Mouse (Mus musculus) T-helper 2 cell (primary cell): ENCODE results near the gene Slc51a.

Source experiments
- in situ Hi-C: fragments of 300-600 bp; cut with MboI, MseI; formaldehyde crosslinking; loops from one replicate; pipeline ENCODE4 v1.15.1; 2025; ENCODE audit warnings: high pct_unique_total_duplicates

Gene Slc51a

DNA sequence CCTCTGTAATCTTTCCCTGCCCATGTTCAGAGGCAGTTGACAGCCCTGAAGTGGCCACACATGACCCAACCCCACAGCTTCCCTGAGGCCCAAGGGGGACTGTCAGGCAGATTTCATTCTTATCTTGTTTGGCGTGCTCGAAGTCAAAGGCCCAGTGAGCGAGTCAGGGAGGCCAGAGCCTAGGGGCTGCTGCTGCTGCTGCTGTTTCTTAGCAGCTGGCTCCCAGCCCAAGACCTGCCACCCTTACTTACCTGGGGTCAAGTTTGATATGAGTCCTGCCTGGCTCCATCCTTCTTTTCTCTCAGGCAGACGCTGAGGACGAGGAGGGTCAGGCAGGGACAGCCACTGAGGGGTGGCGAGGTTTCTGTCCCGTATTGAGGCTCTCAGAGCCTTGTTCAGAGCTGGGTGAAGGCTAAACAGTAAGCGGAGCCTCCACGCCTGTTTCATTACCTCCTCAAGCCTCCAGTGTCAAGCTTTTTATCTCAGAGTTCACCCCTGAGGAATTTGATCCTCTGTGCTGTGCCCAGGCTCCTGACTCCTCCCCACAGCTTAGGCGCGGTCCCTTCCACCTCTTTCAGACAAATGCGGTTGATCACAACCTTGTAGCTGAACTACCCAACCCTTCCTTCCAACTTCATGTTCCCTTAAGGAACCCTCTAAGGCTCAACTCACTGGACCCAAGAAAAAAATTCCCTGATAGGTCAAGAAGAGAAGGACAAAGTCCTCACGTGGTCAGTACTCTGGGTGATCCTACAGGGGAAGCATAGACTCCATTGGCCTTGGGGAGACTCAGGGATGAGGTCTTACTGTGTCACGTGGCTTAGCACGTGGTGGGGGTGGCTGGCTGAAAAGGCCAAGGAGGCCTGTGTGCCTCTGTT is at the start of gene Slc51a:
Gene Slc51a (minus strand): TSS at position 646 of the 878 bp plus-strand sequence.
- in situ Hi-C loops: no loop called here

- in situ Hi-C loops: no loop called here
Observed at GRCm38 (mm10) chr16:32535157-32535751, 47.6 kb upstream of the Slc51a start.

DNA sequence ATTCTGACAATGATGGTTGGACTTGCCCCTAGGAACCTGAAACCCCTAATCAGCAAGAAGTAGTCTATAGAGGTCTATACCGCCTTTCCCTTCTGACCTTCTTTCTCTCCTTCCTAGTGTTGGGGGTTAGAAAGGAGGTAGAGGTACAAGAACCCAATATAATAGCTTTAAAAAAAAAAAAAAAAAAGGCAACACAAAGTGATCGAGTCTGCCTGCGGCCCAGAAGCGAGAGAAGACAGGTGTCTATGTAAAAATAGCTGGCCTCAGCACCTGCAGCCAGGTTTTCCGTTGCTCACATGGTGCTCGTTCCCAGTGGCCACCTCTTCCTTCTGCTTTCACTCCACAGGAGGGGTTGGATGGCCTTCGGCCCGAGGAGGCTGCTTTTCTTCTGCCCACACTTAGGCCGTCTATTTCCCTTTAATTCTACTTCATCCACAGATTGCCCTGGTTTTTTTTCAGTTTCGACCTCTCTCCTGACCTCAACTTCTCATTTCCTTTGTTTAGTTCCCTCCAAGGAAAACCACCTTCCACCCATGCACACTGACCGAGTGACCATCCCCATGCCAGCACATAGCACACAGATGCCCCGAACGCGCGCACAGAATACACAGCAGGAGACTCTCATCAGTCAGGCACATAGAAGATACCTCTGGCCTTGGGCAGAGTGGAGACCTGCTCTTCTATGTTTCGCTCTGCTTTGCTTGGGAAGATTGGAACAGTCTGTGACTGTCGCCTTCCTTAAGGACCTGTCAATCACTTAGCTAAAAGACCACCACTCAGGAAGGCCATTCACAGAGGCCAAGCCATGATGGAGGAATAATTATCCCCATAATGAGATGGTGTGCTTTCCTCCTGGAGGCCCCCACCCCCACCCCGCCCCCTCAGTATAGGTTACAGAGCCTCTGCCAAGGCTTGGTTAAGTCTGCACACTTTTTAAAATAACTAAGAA is 45.5 kb upstream of the Slc51a start:
- in situ Hi-C loops: no loop called here

- in situ Hi-C loops: loop anchor here (10.0 kb wide), 1 partner anchor 62 kb away; no protein-coding TSS in a partner anchor
Observed at GRCm38 (mm10) chr16:32526906-32527305, 39.2 kb upstream of the Slc51a start.

DNA sequence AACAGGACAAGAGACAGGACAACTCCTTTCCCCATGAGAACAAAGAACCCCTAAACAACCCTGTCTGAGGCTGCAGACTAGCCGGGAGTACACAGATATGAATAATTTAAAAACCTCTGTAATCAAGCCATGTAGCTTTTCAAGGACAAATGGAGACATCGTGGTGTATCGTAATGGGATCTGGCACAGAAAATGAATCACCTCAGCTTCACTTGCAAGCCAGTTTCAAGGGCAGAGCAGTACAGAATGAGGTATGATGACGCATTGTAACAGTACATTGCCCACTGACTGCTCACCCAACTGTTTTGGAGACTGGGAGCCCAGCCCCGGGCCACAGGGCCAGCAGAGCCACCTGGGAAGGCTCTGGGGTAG is 36.6 kb upstream of the Slc51a start:
- in situ Hi-C loops: loop anchor here (10.0 kb wide), 1 partner anchor 59 kb away; no protein-coding TSS in a partner anchor

DNA sequence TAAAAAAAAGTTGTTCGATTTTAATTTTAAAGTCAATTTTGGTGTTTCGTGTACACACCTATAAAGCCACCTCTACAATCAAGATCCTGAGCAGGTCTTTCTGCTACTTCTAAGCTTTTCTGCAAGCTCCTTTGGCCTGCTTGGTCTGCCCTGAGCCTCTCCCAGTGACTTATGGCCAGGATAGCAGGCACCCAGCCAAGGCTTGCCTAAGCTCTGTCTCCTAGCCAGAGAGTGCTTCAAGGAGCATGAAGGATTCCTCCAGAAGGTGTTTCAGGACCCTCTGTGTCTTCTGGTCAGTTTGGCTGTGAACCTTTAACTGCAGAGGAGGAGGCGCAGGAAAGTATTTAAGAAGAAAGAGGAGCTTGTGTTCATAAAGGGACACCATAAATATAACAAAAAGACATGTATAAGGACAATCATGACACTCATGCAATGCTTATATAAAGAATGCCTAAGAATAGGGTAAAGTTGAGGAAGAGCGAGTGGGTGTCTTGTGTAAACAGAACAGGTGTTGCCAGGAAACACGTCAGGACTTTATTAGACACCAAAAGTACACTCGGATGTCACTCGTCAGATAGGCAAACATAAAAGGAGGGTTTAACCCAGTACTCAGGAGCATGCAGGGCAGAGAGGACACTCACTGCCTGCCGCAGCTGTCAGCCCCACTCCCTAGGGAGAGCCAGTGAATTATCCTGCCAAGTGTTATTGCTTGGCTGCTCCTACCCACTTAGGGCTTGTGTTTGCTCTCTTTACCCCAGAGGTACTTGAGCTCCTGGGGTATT is 36.0 kb upstream of the Slc51a start:
- in situ Hi-C loops: loop anchor here (10.0 kb wide), 1 partner anchor 59 kb away; no protein-coding TSS in a partner anchor

GRCm38 (mm10) chr16:32522578-32523194 is 35.0 kb upstream of the Slc51a start:
- in situ Hi-C loops: loop anchor here (10.0 kb wide), 1 partner anchor 58 kb away; no protein-coding TSS in a partner anchor

DNA sequence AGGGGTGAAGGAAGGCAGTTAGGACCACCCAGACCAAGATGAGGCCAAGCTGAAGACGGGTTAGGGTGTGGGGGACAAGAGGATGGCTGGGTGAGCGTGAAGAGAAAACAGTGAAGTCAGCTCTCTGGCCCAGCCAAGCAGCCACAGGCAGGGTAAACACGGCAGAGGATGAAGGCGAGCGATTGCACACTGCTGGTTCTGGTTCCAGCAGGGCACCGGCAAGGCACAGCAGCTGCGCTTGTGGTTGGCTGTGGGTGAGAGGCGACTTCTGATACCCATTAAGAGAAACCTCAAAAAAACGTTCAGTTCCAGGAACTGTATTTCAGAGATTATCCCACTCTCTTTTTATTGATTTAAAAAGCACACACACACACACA is 32.7 kb upstream of the Slc51a start:
- in situ Hi-C loops: loop anchor here (10.0 kb wide), 1 partner anchor 56 kb away; no protein-coding TSS in a partner anchor

- in situ Hi-C loops: loop anchor here (10.0 kb wide), 1 partner anchor 55 kb away; no protein-coding TSS in a partner anchor
Observed at GRCm38 (mm10) chr16:32519656-32520371, 32.1 kb upstream of the Slc51a start.

GRCm38 (mm10) chr16:32517785-32518481 is 30.3 kb upstream of the Slc51a start:
- in situ Hi-C loops: no loop called here

DNA sequence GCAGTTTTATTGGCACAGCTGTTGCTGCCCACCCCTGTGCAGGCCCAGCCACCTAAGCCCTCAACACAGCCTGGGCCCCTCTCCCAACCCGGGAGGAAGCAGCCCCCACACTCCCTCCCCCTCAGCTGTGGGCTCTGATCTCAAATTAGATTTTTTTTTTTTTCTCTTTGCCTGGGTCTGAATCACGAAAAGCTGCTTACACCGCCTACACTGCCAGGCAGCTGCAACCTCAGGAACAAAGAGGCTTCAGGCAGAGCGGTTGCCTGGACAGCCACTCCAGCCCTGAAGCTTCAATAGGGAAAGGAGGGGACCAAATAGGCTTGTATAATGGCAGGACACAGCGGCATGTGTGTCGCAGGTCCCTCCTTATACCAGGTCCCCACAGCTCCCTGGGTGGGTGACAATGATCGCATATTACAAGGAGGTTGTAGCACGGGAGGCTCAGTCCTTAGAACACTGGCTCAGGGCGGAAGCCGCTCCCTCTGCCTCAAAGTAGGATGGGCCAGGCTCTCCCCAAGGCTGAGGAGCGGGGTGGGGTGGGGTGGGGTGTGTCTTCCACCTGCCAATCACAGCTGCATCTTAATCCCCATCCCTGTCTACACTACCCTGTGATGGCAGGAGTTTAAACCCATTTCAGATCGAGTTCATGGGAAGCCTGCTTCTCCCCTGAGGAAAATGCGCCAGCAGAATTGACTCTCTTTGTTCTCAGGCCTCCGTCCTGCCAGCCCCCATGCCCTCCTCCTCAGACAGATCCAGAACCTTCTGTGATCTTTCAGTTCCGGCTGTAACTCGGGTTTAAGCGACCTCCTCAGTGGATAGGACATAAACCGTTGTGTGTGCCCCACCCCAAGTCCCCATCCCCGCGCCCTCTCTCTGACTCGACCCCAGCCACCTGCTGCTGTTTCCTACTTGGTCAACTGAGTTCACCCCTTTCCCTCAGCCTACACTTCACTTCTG is 28.6 kb upstream of the Slc51a start:
- in situ Hi-C loops: no loop called here

DNA sequence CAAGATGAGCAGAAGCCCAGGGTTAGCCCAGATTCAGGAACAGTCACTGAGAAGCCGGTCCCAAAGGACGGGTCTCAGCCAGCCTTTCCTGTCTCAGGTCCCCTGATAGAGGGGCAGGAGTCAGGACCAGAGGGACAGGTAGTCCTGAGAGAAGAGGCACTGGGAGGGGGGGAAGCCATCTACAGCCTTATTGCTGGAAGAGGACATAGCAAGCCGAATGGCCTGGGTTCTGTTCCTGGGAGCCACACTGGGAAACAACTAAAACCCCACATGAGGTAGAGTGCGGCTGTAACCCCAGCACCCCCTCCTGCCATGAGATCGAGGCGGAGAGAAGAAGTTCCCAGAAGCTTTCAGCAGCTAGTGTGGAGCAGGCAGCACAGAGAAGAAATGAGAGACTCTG is 26.3 kb upstream of the Slc51a start:
- in situ Hi-C loops: loop anchor here (5.0 kb wide), 1 partner anchor 93 kb away; the partner anchor contains the start of gene Tfrc

- in situ Hi-C loops: loop anchor here (5.0 kb wide), 1 partner anchor 94 kb away; the partner anchor contains the start of gene Tfrc
Observed at GRCm38 (mm10) chr16:32513401-32513800, 25.7 kb upstream of the Slc51a start.

- in situ Hi-C loops: loop anchor here (5.0 kb wide), 1 partner anchor 94 kb away; the partner anchor contains the start of gene Tfrc
Observed at GRCm38 (mm10) chr16:32512921-32513320, 25.2 kb upstream of the Slc51a start.

DNA sequence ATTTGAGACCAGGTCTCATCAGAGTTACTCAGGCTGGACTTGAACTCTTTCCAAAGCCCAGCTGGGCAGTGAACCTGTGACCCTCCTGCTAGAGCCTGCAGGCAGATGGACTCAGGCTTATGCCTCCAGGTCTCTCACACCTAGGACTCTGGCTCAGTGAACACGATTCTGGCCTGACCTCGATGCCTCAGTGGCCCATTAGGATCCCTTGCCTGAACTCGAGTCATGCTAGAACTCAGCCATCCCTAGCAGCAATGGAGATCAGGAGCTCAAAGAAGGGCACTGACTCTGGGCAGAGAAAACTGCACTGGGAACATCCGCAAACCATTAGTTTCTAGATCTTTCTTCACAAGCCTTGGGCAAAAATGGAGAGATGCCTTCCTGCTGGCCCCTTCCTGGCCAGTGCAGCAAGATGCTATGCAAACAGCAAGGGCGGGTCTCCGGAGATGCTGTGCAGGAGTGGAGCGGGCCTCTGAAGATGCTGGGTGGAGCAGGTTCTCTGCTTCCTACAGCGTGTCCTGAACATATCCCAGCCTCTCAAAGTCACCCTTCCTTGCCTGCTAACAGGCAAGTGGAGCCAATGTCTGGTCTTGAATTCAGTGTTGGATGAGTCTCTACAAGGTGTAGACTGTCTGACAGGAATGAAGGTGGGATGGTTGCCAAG is 24.3 kb upstream of the Slc51a start:
- in situ Hi-C loops: loop anchor here (5.0 kb wide), 1 partner anchor 95 kb away; the partner anchor contains the start of gene Tfrc

DNA sequence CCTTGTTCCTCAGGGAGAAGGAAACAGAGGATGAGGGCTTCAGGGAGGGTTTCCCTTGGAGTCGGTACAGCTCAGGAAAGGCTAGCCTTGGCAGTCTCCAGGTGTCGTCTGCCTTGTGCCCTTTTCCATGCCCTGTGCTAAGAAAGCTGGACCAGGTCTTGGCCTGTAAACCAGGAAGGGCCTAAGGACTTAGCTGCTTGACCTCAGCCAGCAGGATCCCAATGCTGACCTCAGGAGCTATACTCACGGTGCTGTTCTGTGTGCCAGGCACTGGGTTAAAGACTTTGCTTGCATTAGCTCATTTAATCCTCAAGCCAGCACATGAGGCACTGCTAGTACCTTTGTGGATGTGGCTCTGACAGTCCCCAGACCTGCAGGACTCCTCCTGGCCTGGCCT is 23.7 kb upstream of the Slc51a start:
- in situ Hi-C loops: loop anchor here (5.0 kb wide), 1 partner anchor 96 kb away; the partner anchor contains the start of gene Tfrc
